Mouse (Mus musculus) cerebellum, postnatal 25 days (tissue): ENCODE data around the gene Cideb.

Experiments
- DNase-seq, 2 experiments: peaks; one replicate each; pipeline ENCODE4 v3.0.0; 2021; ENCODE audit warnings: mixed read lengths in 2 of 2

The Cideb gene

DNA sequence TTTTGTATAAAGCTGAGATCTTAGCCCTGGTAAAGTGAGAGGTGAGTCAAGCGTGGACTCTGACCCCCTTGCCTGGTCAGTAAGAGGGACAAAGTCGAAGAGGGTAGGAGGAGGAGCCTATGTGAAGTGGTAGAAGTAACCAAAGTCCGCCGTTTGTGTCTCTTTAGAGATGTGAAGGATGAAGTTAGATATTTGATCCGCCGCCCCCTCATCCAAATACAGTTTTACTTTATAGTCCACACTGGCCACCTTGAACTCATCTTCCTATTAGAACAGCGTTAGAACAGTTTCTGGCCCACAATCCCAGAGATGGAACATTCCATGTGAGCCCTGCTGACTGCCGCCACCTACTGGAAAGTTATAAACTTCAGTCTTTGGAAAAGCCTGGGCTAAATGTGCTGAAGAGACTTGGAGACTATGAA lies at the start of gene Cideb:
TSS of gene Cideb (minus strand) at position 96 of the 422 bp plus-strand sequence.
- peak; percentile 33 to 60 for DNase-seq

DNA sequence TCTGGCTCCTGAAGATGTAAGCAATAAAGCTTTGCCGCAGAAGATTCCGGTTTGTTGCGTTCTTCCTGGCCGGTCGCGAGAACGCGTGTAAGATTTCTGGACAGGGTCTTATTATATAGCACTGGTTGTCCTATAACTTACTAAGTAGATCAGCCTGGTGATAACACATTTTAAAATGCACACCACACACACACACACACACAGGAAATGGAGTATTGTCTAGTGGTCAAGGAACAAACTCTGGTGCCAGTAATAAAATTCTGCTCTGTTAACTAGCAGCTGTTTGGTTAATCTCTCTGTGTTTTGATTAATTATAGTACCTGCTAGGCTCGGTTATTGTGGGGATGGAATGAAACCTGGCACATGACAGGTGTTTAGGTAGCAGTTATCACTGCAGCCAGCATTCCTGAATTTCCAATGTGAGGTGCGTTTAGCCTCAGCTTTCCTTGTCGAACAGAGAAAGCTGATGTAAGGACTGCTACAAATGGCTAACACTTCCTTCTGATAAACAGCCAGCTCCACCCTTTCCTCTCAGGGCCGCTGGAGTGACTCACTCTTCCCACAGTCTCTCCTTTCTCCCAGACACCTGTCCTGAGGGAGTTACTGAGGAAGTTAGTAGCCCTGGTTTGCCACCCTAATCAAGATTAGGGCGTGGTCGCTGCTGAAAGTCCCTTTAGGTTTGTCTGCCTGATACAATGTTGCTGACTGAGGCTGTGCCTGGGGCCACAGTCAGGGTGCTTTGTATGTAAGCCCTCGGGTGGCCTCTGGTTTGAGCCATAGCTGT lies 37.3 kb upstream of the Cideb start:
- DNase-seq: no peak

DNA sequence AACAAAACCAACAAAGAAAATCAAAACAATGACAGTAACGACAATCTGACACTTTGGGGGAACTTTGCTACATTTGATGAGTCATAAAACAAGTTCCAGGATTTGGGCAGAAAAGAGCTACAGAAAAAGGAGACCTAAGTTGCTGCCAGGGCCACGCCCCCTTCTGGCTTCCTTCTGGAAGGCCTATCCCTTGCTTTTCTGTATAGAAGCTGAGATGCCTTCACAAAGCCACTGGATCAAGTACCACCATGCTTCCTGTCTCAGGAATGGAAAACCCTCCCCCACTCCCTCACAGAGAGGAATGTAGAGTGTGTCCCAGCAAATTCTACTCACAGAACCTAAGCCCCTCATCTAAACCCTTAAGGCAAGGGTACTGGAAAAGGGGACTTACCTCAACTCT lies 35.7 kb upstream of the Cideb start:
- DNase-seq: no peak

DNA sequence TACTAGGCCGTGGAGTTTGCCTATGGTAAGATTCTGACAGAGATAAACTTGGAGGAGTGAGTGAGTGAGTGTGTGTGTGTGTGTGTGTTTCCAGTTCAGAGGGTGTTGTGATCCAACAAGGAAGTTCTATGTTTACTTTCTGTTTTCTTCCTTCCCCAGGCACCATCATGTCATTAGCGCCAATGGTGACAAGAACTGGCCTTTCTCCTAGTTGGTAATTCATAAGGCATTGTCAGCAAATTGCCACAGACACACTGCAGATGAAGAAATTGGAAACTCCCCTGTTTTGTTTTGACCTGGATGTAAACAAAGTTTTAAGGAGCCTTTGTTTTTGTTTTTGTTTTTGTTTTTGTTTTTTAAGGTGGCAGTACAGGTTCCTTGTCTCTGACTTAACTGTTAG lies 35.2 kb upstream of the Cideb start:
- DNase-seq: no peak

DNA sequence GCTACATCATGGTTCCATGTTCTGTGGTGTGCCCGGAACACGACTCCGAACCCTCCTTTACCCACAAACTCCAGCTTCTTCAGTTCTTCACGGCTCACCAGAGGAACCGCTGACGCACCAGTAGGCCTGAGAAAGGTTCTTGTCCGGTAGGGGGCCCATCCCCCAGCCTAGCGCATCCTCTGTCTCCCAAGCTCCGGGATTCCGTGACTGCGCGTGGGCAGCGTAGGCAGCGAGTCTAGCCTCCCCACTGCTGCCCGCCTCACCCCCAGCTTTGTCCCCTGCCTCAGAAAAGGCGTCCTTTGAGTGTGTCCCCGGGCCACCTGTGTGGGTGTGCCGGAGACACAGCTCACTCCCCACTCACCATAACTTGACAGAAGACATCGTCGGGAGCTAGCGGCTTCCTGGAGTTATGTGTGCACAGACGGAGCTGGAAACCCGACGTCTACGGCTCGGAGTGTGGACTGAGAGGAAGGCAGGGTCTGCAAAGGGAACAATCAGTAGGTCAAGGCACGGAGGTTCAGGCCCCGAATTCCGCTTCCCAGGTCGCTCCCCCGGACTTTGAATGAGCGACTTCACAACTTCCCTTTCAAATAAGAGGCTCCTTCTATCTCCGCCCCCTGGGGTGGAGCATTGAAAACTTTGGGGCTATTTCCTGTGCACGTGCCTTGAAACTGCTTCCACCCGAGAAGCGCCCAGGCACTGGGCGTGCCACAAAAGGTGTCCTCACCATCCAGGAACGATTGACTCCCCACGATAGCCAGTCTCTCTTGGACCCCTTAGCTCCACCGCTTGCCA lies 30.2 kb upstream of the Cideb start, which contains the start of gene Ripk3:
TSS of gene Ripk3 (minus strand) at position 610 of the 795 bp plus-strand sequence.
- no peak for DNase-seq

DNA sequence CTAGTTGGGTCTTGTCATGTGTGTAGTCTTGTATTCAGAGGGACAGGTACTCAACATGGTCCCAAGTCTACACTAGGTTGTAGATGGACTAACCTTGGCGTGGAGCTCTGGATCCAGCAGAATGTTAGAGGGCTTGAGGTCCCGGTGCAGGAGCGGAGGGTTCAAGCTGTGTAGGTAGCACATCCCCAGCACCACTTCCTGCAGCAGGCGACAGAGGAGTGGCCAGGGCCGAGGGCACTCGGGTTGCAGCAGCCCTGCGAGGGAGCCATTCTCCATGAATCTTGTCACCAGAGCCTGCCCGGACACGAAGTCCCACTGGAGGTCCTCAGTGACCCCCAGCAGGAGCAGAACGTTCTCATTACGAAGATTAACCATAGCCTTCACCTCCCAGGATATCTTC lies 29.5 kb upstream of the Cideb start:
- no peak for DNase-seq

DNA sequence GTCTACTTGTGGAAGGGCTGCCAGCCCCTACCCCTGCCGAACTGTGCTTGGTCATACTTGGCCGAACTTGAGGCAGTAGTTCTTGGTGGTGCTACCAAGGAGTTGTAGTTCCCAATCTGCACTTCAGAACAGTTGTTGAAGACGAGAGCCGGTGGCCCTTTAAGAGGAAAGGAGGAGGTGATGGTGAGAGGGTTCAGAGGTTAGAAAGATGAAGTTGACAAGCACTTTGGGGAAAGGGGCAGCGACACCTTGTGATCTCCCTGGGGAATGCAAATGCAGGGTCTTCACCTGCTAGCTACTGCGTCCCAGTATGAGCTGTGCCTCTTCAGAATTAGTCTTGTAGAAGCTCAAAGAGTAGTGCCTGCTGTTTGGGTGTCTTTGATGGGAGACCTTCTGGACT lies 26.9 kb upstream of the Cideb start:
- no peak for DNase-seq

DNA sequence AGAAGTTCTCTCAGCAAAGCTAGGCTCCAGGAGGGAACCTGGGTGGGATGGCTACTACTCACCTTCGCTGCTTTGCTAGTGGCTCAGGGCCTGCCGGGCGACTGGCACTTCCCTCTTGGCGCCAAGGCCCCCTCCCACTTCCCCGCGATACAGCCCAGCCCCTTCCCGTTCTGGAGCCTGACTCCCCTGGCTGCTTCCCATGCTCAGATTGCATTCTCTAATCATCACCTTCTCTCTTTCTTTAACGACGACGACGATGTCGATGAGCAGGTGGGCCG lies 25.6 kb upstream of the Cideb start, which contains the start of gene Adcy4:
TSS of gene Adcy4 (minus strand) at position 138 of the 278 bp plus-strand sequence.
- no peak for DNase-seq

DNA sequence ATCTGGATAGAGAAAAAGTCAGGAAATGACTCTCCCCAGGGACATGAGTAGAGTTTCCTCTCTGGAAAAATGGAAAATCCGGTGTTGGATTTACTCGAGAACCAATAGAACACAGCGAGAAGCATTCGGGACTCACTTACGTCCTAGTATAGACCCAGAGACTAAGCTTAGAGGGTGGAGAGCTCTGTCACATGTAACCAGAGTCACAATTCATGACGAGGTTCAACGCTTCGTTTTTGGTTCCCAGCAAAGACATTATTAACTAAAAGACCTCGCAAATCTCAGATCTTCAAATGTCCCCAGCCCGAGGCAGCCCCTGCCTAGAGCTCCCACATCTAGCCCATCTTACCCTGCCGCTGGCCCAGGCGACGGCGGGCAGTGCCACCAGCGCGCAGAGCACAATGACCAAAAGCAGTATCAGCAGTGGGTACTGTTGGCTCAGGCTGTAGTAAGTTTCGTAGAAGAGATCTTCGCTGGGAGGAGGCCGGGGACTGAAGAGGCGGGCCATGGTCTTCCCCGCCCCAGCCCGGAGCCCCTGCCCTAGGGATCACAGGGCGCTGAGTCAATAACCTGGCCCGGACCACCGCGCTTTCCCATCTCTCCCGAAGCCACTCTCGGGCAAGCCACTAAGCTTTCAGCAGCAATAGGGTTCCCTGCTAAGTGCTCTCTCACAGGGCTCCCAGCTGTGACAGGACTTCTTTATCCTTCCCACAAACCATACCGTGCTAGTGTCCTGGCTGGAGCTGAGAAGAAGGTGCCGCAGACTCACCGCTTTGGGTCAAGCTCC lies 25.1 kb upstream of the Cideb start:
- no peak for DNase-seq

DNA sequence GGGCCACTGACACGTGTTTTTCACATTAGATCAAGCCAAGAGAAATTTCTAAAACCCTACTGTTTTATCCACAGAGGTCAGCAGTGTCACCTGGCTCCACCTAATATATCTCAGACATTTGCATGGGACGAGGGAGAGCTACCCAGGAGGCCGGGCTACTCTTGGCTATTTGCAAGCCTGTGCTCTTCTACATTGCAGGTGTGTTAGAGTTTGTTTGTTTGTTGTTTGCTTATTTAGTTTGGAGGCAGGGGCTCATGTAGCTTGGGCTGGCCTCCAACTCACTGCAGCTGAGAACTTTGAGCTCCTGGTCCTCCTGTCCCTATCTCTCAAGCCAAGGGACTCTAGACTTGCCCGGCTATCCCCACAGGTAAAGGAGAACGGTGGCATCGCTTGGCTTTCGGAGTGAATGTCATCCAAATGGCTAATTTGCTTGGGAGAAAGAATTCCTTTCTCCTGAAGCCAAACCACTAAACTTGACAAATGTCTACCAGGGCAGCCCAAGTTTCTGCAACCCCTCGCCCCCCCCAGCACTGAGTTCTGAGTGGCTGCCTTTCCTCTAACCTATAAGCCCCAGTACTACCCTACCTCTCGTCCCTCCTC lies 24.2 kb upstream of the Cideb start:
- DNase-seq: no peak

DNA sequence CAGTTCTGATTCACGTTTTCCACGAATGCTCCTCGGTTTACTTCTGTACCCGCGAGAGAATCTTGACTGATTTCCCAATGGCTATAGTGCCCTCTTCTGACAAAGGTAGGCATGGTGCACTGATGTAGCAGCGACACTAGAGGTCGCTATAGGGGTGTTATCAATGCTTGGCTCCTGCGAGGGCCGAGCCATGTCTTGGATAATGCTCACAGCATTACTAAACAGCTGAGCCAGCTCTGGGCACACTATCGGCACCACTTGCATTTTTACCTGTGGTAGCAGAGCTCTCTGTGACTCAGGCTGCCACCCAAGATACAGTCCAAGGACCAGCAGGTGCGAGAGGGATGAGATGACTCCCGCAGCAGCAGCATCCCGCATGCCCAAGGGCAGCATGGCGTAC lies 23.1 kb upstream of the Cideb start:
- DNase-seq: peak; percentile 62 to 76

DNA sequence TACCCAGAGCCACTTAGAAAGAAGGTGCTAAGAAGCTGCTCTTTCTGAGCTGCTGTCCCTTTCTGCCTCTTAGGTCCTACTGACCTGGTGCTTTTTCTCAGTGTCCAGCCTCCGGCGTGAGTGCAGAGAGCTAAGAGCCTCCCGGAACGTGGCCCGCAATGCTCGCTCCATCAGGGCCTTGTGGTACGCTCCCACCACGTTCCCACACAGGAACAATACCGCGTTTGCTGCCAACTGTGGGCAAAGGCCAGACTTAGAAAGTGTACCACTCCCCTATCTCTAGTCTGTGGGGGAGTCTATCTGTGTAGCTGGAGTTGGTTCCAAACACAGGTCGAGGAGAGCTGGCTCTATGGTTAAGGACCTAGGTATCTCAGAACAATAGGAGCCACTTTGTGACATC lies 22.5 kb upstream of the Cideb start:
- DNase-seq: no peak

DNA sequence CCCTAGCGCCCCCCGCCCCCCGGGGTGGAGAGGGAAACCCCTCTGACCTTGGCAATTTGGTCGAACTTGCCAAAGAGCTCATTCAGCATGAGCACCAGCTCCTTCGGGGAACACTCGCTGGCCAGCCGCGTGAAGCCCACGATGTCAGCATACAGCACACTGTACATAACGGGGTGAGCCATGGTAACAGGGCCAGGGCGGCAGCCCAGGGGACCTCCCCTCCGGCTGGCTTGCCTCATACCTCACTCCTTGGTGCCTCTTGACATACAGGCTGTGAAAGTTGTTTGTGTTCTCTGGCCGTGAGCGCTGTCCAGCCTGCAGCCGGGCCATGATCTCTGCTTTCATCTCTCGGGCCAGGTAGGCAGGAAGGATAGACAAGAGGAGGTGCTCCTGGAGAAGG lies 21.4 kb upstream of the Cideb start:
- no peak for DNase-seq

DNA sequence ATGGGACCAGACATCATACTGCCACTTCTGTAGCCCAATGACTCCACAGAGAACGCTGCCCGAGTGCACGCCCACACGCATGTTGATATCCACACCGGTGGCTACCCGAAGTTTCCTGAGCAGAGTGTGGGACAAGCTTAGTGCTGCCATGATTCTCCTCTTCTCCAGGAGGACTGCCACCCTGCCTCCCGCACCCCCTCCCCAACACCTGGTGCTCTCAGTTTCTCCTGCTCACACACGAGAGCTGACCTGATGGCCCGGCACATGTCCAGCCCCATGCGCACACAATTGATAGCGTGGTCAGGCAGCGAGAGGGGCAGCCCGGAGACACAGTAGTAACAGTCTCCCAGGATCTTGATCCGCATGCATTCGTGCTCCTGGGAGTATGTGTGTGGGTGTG lies 20.4 kb upstream of the Cideb start:
- no peak for DNase-seq

DNA sequence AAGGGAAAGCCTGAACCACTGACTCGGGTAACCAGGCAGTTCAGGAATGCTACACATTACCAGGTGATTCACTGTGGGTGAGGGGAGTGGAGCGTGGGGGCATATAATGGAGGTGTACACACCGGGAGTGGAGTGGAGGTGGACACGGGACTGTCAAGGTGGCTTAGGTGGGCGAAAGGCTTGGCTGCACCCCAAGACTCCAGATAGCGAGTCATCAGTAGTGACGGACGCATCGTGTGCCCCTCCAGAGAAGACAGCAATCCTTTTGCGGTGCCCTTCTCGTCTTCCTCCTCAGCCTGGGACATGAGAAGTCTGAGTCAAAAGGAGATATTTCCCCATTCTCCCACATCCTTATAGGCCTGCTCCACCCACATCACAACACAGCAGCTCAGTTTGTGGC lies 19.5 kb upstream of the Cideb start:
- DNase-seq: no peak

DNA sequence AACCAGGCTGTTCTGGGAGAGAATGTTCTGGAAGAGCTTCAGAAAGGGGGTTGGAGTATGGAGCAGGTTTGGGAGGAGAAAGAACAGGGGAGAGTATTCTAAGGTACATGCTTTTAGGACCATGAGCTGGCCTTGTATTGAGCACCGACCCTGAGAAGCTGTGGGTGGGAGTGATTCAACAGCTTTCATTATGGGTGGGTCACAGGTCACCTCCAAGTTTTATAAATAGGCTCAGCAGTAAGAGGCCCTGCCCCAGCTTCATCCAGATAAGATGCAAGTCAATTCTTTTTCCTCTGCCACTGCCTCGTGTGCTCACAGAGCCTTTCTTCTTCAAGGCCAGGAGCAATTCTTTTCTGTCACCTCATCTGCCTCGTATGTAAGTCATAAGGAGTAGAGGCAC lies 18.9 kb upstream of the Cideb start:
- DNase-seq: no peak

DNA sequence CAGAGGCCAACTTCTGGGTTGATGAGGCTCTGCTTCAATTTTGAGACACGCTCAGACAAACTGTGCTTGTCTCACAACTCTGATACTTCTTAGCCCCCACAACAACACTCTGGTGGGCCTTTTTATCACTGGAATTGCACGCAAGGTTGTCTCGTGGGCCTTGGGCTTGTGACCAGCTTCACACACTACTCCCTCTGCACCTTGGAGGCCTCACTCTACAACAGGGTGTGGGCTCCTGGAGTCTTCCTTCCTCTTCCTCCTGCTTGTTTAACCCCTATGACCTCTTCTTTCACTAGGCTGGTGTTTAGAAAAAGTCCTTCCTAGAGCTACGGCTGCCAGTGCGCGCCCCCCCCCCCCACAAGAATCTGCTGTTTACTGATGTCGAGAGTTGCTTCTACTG lies 18.5 kb upstream of the Cideb start:
- DNase-seq: no peak

DNA sequence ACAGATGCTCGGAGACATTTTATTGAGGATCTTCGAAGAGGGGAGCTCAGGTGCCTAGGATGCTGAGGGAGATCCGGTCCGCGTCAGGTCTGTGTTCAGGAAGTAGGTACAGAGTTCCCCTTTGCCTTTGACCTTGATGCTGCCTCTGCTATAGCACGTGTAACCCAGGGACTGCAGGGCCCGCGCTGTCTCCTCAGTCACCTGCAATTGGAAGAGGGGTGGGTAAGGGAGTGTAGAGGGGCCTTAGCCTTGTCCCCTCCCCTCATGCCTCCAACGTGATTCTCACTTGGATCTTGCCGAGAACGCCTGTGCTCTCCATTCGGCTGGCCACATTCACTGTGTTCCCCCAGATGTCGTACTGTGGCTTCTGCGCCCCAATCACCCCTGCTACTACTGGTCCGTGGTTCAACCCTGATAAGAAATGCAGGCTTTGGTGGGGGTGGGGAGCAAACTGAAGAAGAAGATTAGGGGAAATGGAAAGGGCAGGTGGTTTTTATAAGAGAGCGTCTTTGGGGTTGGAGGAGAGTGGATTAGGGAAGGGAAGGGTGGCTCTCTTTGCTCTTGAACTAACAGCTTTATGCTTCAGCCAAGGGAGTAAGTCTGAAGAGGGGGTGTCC lies 10.9 kb upstream of the Cideb start:
- DNase-seq: no peak

DNA sequence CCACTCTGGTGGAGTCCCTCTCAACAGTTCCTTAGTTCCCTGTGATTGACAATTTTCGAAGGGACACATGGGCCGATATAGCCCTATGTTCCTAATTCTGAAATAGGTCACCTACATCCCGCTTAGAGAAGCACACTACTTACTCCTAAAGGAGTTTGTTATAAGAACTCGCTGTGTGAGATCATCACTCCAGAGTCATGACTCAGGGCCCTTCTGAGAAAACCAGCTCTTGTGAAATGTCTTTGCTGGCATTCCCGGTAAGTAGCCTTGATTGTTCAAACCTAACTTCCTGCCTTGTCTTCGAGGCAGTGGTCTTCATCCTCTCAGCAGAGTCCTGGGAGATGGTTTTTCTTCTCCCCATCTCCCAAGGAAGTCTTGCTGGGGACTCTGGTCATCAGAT lies 10.3 kb upstream of the Cideb start:
- DNase-seq: no peak

DNA sequence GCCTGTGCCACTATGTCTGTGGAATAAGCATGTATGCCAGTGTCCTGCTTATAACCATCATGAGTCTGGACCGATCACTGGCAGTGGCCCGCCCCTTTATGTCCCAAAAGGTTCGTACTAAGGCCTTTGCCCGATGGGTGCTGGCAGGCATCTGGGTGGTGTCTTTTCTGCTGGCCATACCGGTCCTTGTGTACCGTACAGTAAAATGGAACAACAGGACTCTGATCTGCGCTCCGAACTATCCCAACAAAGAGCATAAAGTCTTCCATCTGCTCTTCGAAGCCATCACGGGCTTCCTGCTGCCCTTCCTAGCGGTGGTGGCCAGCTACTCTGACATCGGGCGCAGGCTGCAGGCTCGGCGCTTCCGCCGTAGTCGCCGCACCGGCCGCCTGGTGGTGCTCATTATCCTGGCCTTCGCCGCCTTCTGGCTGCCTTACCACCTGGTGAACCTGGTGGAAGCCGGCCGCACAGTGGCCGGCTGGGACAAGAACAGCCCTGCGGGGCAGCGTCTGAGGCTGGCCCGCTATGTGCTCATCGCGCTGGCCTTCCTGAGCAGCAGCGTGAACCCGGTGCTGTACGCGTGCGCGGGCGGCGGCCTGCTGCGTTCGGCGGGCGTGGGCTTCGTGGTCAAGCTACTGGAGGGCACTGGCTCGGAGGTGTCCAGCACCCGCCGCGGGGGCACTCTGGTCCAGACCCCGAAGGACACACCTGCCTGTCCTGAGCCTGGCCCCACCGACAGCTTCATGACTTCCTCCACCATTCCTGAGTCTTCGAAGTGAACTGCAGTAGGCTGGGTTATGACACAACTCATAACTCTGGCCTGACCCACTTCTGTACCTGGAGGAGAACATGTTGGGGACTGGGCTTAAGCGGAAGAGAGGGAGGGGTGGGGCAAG lies 9.5 kb upstream of the Cideb start:
- DNase-seq: peak; percentile 83 to 87

DNA sequence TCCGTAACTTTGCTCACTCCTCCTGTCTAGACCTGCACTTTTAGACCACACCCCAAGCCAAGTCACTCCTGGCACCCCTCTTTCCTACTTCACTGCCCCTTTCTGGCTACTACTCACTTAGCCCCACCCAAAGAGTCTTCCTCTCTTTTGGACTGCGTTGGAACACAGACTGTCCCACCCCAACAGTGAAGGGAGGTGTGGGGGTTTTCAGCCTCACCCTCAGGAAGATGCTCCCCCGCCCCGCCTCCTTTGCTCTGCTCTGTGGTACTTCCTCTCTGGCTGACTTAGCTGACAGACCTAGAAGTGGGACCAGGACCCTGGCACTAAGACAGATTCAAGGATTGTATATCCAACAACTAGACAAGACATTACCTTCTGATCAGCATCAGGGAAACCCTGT lies 7.4 kb upstream of the Cideb start, which contains the start of gene Ltb4r1:
TSS of gene Ltb4r1 (plus strand) at position 267 of the 400 bp plus-strand sequence.
- no peak for DNase-seq

DNA sequence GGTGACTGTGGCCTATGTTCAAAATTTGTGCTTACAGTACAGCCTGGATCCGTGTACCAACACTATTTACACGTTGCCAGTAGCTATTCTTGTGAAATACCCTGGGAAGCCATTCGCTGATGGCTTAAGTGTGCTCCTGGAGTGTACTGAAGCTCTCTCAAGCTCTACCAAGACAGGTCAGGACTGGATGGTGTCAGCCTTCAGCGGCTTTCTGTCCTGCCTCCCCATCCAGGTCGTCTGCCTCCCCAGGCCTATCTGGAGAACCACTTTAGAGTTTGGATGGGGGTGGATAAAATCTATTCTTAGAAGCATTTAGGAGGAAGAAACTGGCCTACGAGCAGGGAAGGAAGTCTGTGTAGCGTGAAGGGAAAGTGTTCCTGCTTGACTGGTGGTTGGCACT lies 4.9 kb upstream of the Cideb start:
- no peak for DNase-seq
